Mouse (Mus musculus): ENCODE results near the gene Ttll9.

Gene Ttll9

DNA sequence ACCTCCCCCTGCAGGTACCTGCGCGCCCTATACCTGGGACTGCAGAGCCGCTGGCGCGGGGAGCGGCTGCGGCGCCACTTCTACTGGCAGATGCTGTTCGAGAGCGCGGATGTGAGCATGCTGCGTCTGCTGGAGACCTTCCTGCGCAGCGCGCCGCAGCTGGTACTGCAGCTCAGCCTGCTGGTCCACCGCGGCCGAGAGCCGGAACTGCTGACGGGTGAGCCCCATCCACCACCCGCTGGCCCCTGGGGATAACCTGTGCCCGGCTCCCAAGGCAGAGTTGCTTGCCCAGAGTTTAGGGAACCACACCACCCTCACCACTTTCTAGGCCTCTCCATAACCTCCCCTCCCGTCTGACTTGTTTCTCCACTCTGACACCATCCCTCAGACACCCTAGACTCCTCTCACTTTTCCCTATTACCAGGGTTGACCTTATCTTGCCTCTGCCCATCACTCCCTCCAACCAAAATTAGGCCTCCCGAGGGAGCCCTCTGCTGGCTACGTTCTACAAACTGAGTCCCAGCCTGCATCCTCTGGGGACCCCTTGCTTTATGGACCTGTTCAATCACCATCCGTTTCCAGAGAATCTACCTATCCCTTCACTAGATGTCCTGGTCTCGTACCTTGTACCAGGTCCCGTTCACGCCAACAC lies 90.5 kb downstream of the Ttll9 start:
- DNase-seq, result peak in 1 of 2 experiments; percentile 21

DNA sequence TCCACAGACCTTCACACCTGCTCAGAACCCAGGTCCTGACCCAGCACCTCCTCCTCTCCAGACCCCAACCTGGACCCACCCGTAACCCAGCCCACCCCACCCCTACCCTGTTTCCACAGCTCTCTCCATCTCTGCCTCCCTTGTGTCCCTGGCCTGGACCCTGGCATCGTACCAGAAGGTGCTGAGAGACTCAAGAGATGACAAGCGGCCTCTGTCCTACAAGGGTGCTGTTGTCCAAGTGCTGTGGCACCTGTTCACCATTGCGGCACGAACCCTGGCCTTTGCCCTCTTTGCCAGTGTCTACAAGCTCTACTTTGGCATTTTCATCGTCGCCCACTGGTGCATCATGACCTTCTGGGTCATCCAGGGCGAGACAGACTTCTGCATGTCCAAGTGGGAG lies 91.6 kb downstream of the Ttll9 start:
- no peak for DNase-seq

DNA sequence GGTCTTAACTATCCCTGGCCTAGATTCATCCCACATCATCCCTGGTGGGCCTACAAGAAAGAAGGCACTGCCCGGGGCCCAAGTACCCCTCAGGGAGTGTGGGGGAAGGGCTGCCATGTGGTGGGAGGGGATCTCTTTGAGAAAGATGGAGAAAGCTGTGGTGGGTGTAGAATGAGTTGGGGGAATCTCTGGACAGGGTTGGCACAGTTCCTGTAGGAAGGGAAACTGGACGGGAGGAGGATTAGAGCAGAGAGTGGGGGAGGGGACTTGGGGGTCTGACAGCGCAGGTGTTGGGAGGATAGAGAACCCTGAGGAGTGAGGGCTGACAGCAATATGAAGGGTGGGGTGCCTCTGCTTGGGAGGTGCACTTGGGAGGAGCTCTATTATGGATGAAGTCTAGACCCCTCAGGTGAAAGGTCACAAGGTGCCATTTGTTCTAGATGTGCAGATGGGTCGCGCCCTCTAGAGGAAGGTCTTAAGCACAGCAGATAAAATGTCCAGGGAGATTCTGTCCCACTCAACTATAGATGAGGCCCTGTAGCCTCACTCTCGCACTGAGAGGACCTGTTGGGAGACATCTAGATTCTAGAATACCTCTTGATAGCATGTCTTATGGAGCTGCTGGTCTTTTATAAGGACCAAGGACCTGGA lies 93.1 kb downstream of the Ttll9 start:
- DNase-seq, result no peak

Data from kidney, postnatal 25 days (tissue).